Mouse (Mus musculus) forebrain, embryonic 14.5 days (tissue): ENCODE measurements around the gene Lrrn1. TPM values are rescaled to one million over a fixed set of nuclear protein-coding genes. Genes with fewer than 3 reads are reported as not detected.

ENCODE experiments used
- ATAC-seq: fragments of 200-750 bp; cut with Nextera tagmentation; 2 replicates; pipeline ENCODE4 v1.8.0; 2017; ENCODE audit warnings: mild to moderate bottlenecking, moderate library complexity
- DNase-seq: peaks from one replicate; pipeline ENCODE4 v3.0.0-alpha.2; 2015; ENCODE audit warnings: low spot score
- H3K27ac ChIP-seq: fragments of 300-500 bp; sonication (generic); 2 replicates; pipeline ENCODE4 v1.5.1; 2014; ENCODE audit warnings: low read depth, mild to moderate bottlenecking, control low read depth, low read length, moderate library complexity
- H3K27me3 ChIP-seq: fragments of 300-500 bp; sonication (generic); replicated peaks from 2 replicates; pipeline ENCODE4 v1.6.1; 2014; ENCODE audit warnings: low read length, control low read depth, mixed read lengths; ENCODE audit not compliant: control insufficient read depth, insufficient read depth
- H3K36me3 ChIP-seq: fragments of 300-500 bp; sonication (generic); 2 replicates; pipeline ENCODE4 v1.6.1; 2014; ENCODE audit warnings: low read length, control low read depth; ENCODE audit not compliant: control insufficient read depth, insufficient read depth
- H3K4me1 ChIP-seq: fragments of 300-500 bp; sonication (generic); 2 replicates; pipeline ENCODE4 v1.6.1; 2014; ENCODE audit warnings: antibody characterized with exemption, low read length, control low read depth; ENCODE audit not compliant: control insufficient read depth, insufficient read depth
- H3K4me2 ChIP-seq: fragments of 300-500 bp; sonication (generic); 2 replicates; pipeline ENCODE4 v1.6.1; 2014; ENCODE audit warnings: mild to moderate bottlenecking, control low read depth, low read length
- H3K4me3 ChIP-seq: fragments of 300-500 bp; sonication (generic); 2 replicates; pipeline ENCODE4 v1.5.1; 2014; ENCODE audit warnings: low read depth, low read length, control low read depth
- H3K9ac ChIP-seq: fragments of 300-500 bp; sonication (generic); 2 replicates; pipeline ENCODE4 v1.6.1; 2014; ENCODE audit warnings: mild to moderate bottlenecking, low read length, control low read depth, moderate library complexity
- H3K9me3 ChIP-seq: fragments of 300-500 bp; sonication (generic); replicated peaks from 2 replicates; pipeline ENCODE4 v1.6.1; 2016; ENCODE audit warnings: low read length, control low read depth, mixed read lengths; ENCODE audit not compliant: control insufficient read depth
- WGBS: fragments of 180-500 bp; shearing (Covaris S2); extraction: QIAGEN DNeasy Blood & Tissue Kit; methylation state at CpG from one replicate; pipeline ENCODE4 v1.1.7; 2014; 5-methylcytosine and 5-hydroxymethylcytosine counted together
- polyA plus RNA-seq: library from polyadenylated mRNA; unstranded; fragments of >200 nt; fragmentation: Nextera tagmentation; extraction: Ambion mirVana; gene quantifications from 2 replicates; pipeline ENCODE4 v1.2.1, GENCODE M21; 2014

The Lrrn1 gene
- 47.8 and 57.2 TPM in 2 replicates for polyA plus RNA-seq

DNA sequence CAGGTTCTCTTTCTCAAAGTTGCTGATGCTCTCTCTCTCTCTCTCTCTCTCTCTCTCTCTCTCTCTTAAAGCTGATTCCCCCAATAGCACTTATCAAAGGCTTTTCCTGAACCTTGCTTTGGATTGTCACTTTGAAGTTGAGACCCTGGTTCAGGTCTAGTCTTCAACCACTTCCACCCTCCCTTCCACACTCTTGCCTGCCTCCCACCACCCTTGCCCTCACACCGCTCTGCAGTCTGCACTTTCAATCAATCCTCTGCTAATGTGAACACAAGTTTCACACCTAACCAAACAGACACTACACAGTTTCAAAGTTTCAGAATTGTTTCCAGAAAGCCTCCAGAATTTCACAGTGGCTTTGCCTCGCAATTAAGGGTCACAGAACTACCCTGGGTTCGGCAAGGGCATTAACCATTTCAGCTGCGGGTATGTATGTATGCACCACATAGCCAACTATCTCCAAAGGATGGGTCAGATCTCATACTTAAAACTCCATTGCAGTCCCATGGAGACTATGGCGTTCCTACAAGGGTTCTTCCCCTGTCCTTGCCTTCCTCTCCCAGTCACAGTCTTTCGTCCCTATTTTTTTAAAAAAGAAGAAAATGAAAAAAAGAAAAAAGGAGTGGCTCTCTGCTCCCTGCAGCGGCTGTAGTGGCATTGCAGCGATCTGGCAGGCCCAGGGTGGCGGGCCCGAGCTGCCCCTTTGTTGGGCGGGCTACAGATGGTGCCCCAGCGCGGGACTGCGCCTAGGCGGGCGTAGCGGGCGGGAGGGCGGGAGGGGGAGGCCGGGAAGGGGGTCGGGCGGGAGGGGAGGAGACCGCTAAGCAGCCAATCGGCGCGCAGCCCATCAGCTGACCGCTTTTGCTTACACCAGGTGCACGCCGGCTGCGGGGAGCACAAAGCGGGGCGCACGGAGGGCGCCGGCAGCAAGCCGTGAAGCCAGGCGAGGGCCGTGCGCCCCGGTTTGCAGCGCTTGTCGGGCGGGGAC lies at the start of gene Lrrn1:
Gene Lrrn1, plus strand, starts transcription at position 892 of the 988 bp plus-strand sequence.
- peak within 1 kb of the TSS; percentile 85 for H3K4me3 ChIP-seq
- H3K36me3 ChIP-seq: no peaks in the 10 kb centered on the region
- DNase-seq (peak; percentile 93), ATAC-seq (peak; percentile 94)
- H3K4me1 ChIP-seq: peaks cover 23% of the 10 kb centered on the region
- no peaks in the 10 kb centered on the region for H3K9me3 ChIP-seq
- H3K4me2 ChIP-seq: peak within 1 kb of the TSS; percentile 65
- peak within 1 kb of the TSS; percentile 93 for H3K9ac ChIP-seq
- WGBS: 4% methylated on average over 33 of the region's 43 CpGs
- peak within 1 kb of the TSS; percentile 92 for H3K27ac ChIP-seq
- no peaks in the 10 kb centered on the region for H3K27me3 ChIP-seq

- no peak for DNase-seq
- H3K27me3 ChIP-seq: no peaks in the 10 kb centered on the region
- no peak overlapping the region for H3K27ac ChIP-seq
- no peaks in the 10 kb centered on the region for H3K4me1 ChIP-seq
- 61% methylated on average over 1 of the region's 1 CpGs for WGBS
- H3K36me3 ChIP-seq: no peaks in the 10 kb centered on the region
- ATAC-seq: no peak
- no peak overlapping the region for H3K4me2 ChIP-seq
- H3K9ac ChIP-seq: no peak overlapping the region
- H3K4me3 ChIP-seq: no peak overlapping the region
- no peaks in the 10 kb centered on the region for H3K9me3 ChIP-seq
Observed at GRCm38 (mm10) chr6:107494491-107494890, 35.1 kb upstream of the Lrrn1 start.

DNA sequence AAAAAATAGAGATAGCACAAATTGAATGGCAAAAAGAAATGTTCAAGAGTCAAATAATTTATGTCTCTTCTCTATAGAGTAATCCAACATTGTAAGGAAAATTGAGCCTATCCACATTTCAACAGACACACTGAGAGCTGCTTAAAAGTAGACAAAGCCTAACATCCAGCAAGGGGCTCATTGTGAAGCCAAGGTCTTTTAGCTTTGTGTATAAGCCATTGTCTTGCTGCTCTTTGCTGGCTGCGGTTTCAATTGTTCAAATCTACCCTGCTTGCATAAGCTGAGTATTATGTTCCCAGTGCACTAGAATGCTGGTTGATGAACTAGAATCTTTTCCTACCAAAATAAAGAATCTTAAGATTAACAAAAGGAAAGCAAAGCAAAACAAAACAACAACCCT lies 33.7 kb upstream of the Lrrn1 start:
- ATAC-seq (no peak), DNase-seq (no peak)
- 15% methylated on average over 1 of the region's 1 CpGs for WGBS
- H3K9me3 ChIP-seq: no peaks in the 10 kb centered on the region
- no peaks in the 10 kb centered on the region for H3K4me1 ChIP-seq
- H3K4me3 ChIP-seq: no peak overlapping the region
- H3K36me3 ChIP-seq: no peaks in the 10 kb centered on the region
- no peak overlapping the region for H3K27ac ChIP-seq
- no peaks in the 10 kb centered on the region for H3K27me3 ChIP-seq
- H3K9ac ChIP-seq: no peak overlapping the region
- H3K4me2 ChIP-seq: no peak overlapping the region

DNA sequence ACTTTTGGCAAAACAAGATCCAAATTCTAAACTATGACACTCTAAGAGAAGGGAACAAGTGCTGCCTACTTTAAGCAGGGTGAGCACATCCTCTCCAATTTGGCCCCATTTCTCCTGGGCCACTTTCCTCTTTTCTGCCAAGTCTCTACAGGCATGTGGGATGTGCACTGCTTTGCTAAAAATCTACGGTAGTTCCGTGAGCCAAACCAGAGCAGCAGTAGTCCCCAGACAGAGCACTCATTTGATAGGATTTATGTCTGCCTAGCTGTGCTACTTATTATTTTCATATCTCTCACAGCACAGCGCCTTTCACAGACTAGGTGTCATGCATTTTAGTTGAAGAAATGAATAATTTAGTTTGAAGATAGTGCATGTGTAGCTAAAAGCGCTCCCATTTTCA lies 15.9 kb upstream of the Lrrn1 start:
- H3K27me3 ChIP-seq: no peaks in the 10 kb centered on the region
- no peak for ATAC-seq

GRCm38 (mm10) chr6:107523953-107524352 lies 5.6 kb upstream of the Lrrn1 start:
- DNase-seq (no peak), ATAC-seq (no peak)
- Histone ChIP-seq H3K27ac (no peak overlapping the region), H3K9me3 (no peaks in the 10 kb centered on the region), H3K4me1 (peaks cover under 1% of the 10 kb centered on the region; the same call in 1 of the 2 replicates), H3K9ac (no peak overlapping the region), H3K4me3 (no peak overlapping the region), H3K27me3 (no peaks in the 10 kb centered on the region), H3K36me3 (no peaks in the 10 kb centered on the region), H3K4me2 (no peak overlapping the region)
- 59% methylated on average over 2 of the region's 2 CpGs for WGBS

More for the DNA sequence above, 15.9 kb upstream of the Lrrn1 start:
- Histone ChIP-seq H3K4me1 (no peaks in the 10 kb centered on the region), H3K4me2 (no peak overlapping the region), H3K27ac (no peak overlapping the region), H3K9ac (no peak overlapping the region), H3K36me3 (no peaks in the 10 kb centered on the region), H3K4me3 (no peak overlapping the region), H3K9me3 (no peaks in the 10 kb centered on the region)
- 87% methylated on average over 4 of the region's 4 CpGs for WGBS
- no peak for DNase-seq

DNA sequence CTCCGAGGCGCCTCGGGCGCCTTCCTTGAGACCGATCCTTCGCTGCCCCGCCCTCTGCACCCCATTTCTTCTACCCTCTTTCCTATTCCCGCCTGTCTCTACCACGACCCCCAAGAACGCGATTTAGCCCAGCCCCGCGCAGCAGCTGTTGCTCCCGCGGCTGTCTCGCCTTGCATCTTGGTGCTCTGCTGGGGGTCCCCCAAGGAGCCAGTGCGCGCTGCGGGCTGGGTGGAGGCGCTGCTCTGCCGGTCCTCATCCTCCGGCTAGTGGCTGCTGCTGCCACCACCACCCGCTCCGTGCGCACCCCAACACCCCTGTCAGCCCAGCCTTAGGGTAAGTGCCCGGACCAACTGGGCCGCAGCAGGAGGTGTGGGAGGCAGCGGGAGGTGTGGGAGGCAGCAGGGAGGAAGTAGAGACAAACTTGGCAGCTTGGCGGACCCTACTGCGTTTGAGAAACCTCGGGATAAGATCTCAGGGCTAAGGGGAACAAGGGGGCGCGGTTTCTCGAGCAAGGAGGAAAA lies 403 bp downstream of the Lrrn1 start:
- H3K9me3 ChIP-seq: no peaks in the 10 kb centered on the region
- DNase-seq (peak; percentile 69), ATAC-seq (peak; percentile 72)
- H3K27ac ChIP-seq: peak overlapping the region; percentile 92
- H3K4me3 ChIP-seq: peak overlapping the region; percentile 85
- H3K9ac ChIP-seq: peak overlapping the region; percentile 93
- no peaks in the 10 kb centered on the region for H3K36me3 ChIP-seq
- peaks cover 31% of the 10 kb centered on the region for H3K4me1 ChIP-seq
- peak overlapping the region; percentile 65 for H3K4me2 ChIP-seq
- under 1% methylated on average over 32 of the region's 34 CpGs for WGBS
- H3K27me3 ChIP-seq: no peaks in the 10 kb centered on the region

- peak overlapping the region; percentile 93 for H3K9ac ChIP-seq
- peaks cover 34% of the 10 kb centered on the region for H3K4me1 ChIP-seq
- WGBS: 0% methylated on average over 15 of the region's 15 CpGs
- ATAC-seq: no peak
- peak overlapping the region; percentile 92 for H3K27ac ChIP-seq
- H3K9me3 ChIP-seq: no peaks in the 10 kb centered on the region
- no peaks in the 10 kb centered on the region for H3K36me3 ChIP-seq
- peak overlapping the region; percentile 85 for H3K4me3 ChIP-seq
- peak; percentile 47 for DNase-seq
- H3K4me2 ChIP-seq: peak overlapping the region; percentile 65
- H3K27me3 ChIP-seq: no peaks in the 10 kb centered on the region
Observed at GRCm38 (mm10) chr6:107530621-107531285, 1.2 kb downstream of the Lrrn1 start.

- WGBS: 5% methylated on average over 8 of the region's 8 CpGs
- no peaks in the 10 kb centered on the region for H3K27me3 ChIP-seq
- H3K36me3 ChIP-seq: no peaks in the 10 kb centered on the region
- ATAC-seq: no peak
- H3K4me2 ChIP-seq: peak overlapping the region; percentile 65
- H3K9me3 ChIP-seq: no peaks in the 10 kb centered on the region
- DNase-seq: peak; percentile 48
- H3K9ac ChIP-seq: peak overlapping the region; percentile 93
- peak overlapping the region; percentile 85 for H3K4me3 ChIP-seq
- H3K4me1 ChIP-seq: peaks cover 34% of the 10 kb centered on the region
- no peak overlapping the region for H3K27ac ChIP-seq
Observed at GRCm38 (mm10) chr6:107531526-107532080, 2.0 kb downstream of the Lrrn1 start.
